Mouse (Mus musculus): Measurements from ENCODE around the gene Ank.

DNA sequence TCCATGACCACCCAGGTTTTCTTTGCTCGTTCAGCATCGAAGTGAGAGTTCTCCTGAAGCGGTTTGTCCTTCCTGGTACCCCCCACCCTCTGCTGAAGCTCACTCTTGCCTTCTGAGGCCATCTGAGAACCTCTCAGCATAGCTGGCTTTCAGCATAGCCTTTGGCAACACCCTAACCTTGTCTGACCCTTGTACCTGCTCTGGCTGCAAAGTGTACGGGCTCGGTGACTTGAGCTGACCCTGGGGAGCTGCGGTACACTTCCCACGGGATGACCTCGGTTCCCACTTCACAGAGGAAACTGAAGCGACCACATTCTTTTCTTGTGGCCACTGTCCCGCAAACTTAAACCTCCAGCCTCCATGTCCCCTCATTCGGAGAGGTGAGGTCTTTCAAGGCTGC, 93.8 kb downstream of the Ank start:
- TF ChIP-seq MAFK (IDR thresholded peaks at IDR 0.05; ENCODE audit: insufficient read depth, low read depth, low read length) (no peak), CHD2 (IDR thresholded peaks at IDR 0.05; ENCODE audit: low read depth, low read length) (no peak), ZNF384 (IDR thresholded peaks at IDR 0.05; ENCODE audit: low read depth, low read length) (no peak)

Data from ES-E14 (cell line).